Mouse (Mus musculus): Measurements from ENCODE around the gene Atp6v0a1. TPM values are rescaled to one million over a fixed set of nuclear protein-coding genes. Genes with fewer than 3 reads are reported as not detected.
A peak's percentile ranks its signal among the peaks of the same experiment; 100 is the strongest.

Atp6v0a1 gene
- polyA plus RNA-seq, 1 experiment from 2014 or later: 29.4 TPM

DNA sequence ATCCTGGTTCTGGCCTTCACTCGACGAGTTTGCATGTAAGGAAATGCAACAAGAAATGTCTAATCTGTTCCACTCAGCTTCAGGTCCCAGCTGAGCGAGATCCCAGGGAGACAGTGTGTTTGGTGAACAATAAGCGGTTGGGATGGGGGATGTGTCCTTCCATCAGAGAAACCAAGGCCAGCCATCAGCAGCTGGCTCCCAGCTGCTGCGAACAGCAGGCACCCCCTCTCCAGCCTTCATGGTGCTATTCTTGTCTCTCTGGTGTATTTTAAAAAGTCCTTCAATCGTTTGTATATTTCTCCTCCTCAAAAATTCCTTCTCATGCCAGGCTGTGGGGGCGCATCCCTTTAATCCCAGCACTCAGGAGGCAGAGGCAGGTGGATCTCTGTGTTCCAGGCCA lies 34.0 kb upstream of the Atp6v0a1 start:
- no peak overlapping the region for H3K27ac ChIP-seq (ENCODE audit: low read depth)
- H3K9ac ChIP-seq (replicated peaks): no peak overlapping the region
- H3K4me3 ChIP-seq (ENCODE audit: low read depth, low read length): no peak overlapping the region
- H3K4me1 ChIP-seq (ENCODE audit: insufficient read depth): peaks cover 8% of the 10 kb centered on the region
- no peaks in the 10 kb centered on the region for H3K9me3 ChIP-seq (ENCODE audit: low read length)
- no peaks in the 10 kb centered on the region for H3K36me3 ChIP-seq (replicated peaks; ENCODE audit: insufficient read depth, low read length)
- H3K27me3 ChIP-seq (ENCODE audit: insufficient read depth, low read length): peaks cover 15% of the 10 kb centered on the region
- ATAC-seq (no peak), DNase-seq (no peak)
- WGBS (ENCODE audit: insufficient replicate concordance): 71% methylated on average over 7 of the region's 7 CpGs
- no peak overlapping the region for H3K4me2 ChIP-seq (ENCODE audit: low read depth, low read length)
- TF ChIP-seq CTCF (IDR thresholded peaks at IDR 0.05; ENCODE audit: low read depth) (no peak), EP300 (IDR thresholded peaks at IDR 0.05; ENCODE audit: low read depth) (no peak)

DNA sequence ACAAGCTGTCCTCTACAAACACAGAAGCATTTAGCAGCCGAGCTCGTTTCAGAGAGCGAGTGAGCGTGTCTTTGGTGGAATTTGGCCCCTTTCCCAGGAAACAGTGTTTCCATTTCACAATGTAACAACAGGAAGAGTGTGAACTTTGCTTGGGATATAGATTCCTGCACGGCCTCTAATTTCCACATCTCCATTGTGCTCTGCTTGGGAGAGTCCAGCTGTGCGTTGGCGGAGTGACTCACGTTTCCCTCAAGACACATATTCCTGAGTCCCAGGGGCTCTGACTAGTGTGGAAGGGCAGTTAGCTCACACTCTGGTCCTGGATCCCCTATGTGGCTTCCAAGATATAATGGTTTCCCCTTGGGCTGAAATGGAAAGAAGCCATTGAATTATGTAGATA lies 29.4 kb upstream of the Atp6v0a1 start:
- peaks cover 14% of the 10 kb centered on the region for H3K4me1 ChIP-seq (ENCODE audit: insufficient read depth)
- H3K27ac ChIP-seq (ENCODE audit: low read depth): peak overlapping the region; percentile 71
- peak; percentile 73 for TF ChIP-seq EP300 (IDR thresholded peaks at IDR 0.05; ENCODE audit: low read depth)
- TF ChIP-seq CTCF (IDR thresholded peaks at IDR 0.05; ENCODE audit: low read depth): no peak
- H3K4me2 ChIP-seq (ENCODE audit: low read depth, low read length): no peak overlapping the region
- no peaks in the 10 kb centered on the region for H3K27me3 ChIP-seq (ENCODE audit: insufficient read depth, low read length)
- WGBS (ENCODE audit: insufficient replicate concordance): 47% methylated on average over 8 of the region's 8 CpGs
- peak; percentile 61 for DNase-seq
- no peaks in the 10 kb centered on the region for H3K9me3 ChIP-seq (ENCODE audit: low read length)
- peak; percentile 88 for ATAC-seq
- no peak overlapping the region for H3K4me3 ChIP-seq (ENCODE audit: low read depth, low read length)
- H3K9ac ChIP-seq (replicated peaks): no peak overlapping the region
- H3K36me3 ChIP-seq (replicated peaks; ENCODE audit: insufficient read depth, low read length): no peaks in the 10 kb centered on the region

- no peak for ATAC-seq
- Histone ChIP-seq H3K9ac (replicated peaks) (no peak overlapping the region), H3K4me3 (ENCODE audit: low read depth, low read length) (no peak overlapping the region), H3K27me3 (ENCODE audit: insufficient read depth, low read length) (no peaks in the 10 kb centered on the region), H3K36me3 (replicated peaks; ENCODE audit: insufficient read depth, low read length) (no peaks in the 10 kb centered on the region), H3K4me1 (ENCODE audit: insufficient read depth) (peaks cover 14% of the 10 kb centered on the region), H3K27ac (ENCODE audit: low read depth) (peak overlapping the region; percentile 62), H3K9me3 (ENCODE audit: low read length) (no peaks in the 10 kb centered on the region), H3K4me2 (ENCODE audit: low read depth, low read length) (no peak overlapping the region)
- TF ChIP-seq EP300 (IDR thresholded peaks at IDR 0.05; ENCODE audit: low read depth) (no peak), CTCF (IDR thresholded peaks at IDR 0.05; ENCODE audit: low read depth) (no peak)
- no peak for DNase-seq
- WGBS (ENCODE audit: insufficient replicate concordance): 62% methylated on average over 1 of the region's 1 CpGs
Measured at GRCm38 (mm10) chr11:100980438-100980837, 28.8 kb upstream of the Atp6v0a1 start.

- Histone ChIP-seq H3K27me3 (ENCODE audit: insufficient read depth, low read length) (no peaks in the 10 kb centered on the region), H3K36me3 (replicated peaks; ENCODE audit: insufficient read depth, low read length) (no peaks in the 10 kb centered on the region), H3K4me1 (ENCODE audit: insufficient read depth) (peaks cover 14% of the 10 kb centered on the region), H3K9me3 (ENCODE audit: low read length) (no peaks in the 10 kb centered on the region), H3K4me2 (ENCODE audit: low read depth, low read length) (no peak overlapping the region), H3K4me3 (ENCODE audit: low read depth, low read length) (no peak overlapping the region), H3K9ac (replicated peaks) (no peak overlapping the region), H3K27ac (ENCODE audit: low read depth) (no peak overlapping the region)
- ATAC-seq: no peak
- DNase-seq: no peak
- WGBS (ENCODE audit: insufficient replicate concordance): 73% methylated on average over 3 of the region's 3 CpGs
- TF ChIP-seq CTCF (IDR thresholded peaks at IDR 0.05; ENCODE audit: low read depth): no peak
- TF ChIP-seq EP300 (IDR thresholded peaks at IDR 0.05; ENCODE audit: low read depth): no peak
Measured at GRCm38 (mm10) chr11:100981236-100981635, 28.0 kb upstream of the Atp6v0a1 start.

DNA sequence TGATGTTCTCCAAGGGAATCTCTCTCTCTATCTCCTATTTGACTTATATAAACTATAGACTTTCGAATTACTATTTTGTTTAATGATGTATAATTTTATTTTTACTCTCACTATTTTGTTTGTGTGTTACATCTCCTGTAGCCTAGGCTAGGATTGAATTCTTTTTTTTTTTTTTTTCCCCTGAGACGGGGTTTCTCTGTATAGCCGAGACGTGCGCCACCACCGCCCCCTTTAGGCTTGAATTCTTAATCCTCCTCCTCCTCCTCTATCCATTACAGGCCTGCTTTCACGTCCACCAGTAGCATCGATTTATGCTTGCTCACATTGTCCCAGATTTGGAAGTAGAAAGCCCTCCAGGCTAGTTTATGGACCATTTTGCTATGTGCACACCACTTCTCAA lies 27.2 kb upstream of the Atp6v0a1 start:
- no peak overlapping the region for H3K4me3 ChIP-seq (ENCODE audit: low read depth, low read length)
- DNase-seq (no peak), ATAC-seq (no peak)
- no peak overlapping the region for H3K4me2 ChIP-seq (ENCODE audit: low read depth, low read length)
- H3K9ac ChIP-seq (replicated peaks): no peak overlapping the region
- no peaks in the 10 kb centered on the region for H3K36me3 ChIP-seq (replicated peaks; ENCODE audit: insufficient read depth, low read length)
- H3K27me3 ChIP-seq (ENCODE audit: insufficient read depth, low read length): no peaks in the 10 kb centered on the region
- TF ChIP-seq EP300 (IDR thresholded peaks at IDR 0.05; ENCODE audit: low read depth) (no peak), CTCF (IDR thresholded peaks at IDR 0.05; ENCODE audit: low read depth) (0 out of 2 replicates have a peak, but pooled peaks have one; percentile 9)
- 42% methylated on average over 8 of the region's 8 CpGs for WGBS (ENCODE audit: insufficient replicate concordance)
- H3K9me3 ChIP-seq (ENCODE audit: low read length): no peaks in the 10 kb centered on the region
- H3K4me1 ChIP-seq (ENCODE audit: insufficient read depth): peaks cover 14% of the 10 kb centered on the region
- no peak overlapping the region for H3K27ac ChIP-seq (ENCODE audit: low read depth)

DNA sequence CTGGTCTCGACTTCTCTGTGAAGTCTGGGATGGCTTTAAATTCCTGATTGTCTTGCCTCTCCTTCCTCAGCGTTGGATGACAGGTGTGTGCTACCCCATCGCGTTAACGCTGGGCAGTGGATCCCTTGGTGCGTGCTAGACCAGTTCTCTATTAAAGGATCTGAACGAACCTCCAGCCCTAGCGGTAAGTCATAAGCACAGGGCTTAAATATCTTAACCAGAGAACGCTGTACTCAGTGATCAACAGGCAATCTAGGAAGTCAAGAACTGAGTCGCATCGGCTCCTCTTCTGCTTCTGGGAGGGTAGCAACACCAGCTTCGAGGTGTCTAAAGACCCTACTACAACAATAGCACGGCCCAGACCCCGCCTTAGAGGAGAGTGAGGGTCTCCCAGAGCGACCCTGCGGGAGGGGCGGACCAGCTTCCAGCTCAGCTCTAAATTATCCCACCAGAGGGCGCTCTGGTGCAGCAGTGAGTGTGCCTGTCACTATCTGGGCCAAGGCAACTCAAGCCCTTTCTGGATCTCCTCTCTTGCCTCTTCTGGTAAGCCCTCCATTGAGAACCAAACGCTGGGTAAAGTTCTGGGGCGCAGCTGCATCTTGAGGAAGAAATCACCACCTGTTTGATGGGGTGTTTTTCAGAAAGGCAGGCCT lies 26.0 kb upstream of the Atp6v0a1 start:
- ATAC-seq (peak; percentile 48), DNase-seq (peak; percentile 84)
- 4% methylated on average over 20 of the region's 20 CpGs for WGBS (ENCODE audit: insufficient replicate concordance)
- Histone ChIP-seq H3K27ac (ENCODE audit: low read depth) (no peak overlapping the region), H3K4me1 (ENCODE audit: insufficient read depth) (peaks cover 14% of the 10 kb centered on the region), H3K36me3 (replicated peaks; ENCODE audit: insufficient read depth, low read length) (no peaks in the 10 kb centered on the region), H3K9ac (replicated peaks) (peak overlapping the region; percentile 43), H3K9me3 (ENCODE audit: low read length) (no peaks in the 10 kb centered on the region), H3K4me2 (ENCODE audit: low read depth, low read length) (peak overlapping the region; percentile 72), H3K27me3 (ENCODE audit: insufficient read depth, low read length) (no peaks in the 10 kb centered on the region), H3K4me3 (ENCODE audit: low read depth, low read length) (peak overlapping the region; percentile 19; the same call in 1 of the 2 replicates)
- TF ChIP-seq CTCF (IDR thresholded peaks at IDR 0.05; ENCODE audit: low read depth) (peak; percentile 98), EP300 (IDR thresholded peaks at IDR 0.05; ENCODE audit: low read depth) (no peak)

Measured in liver, postnatal 0 days (tissue).